Mouse (Mus musculus) cortical plate, adult 2 months (tissue): Measurements from ENCODE around the gene Vsnl1.

ENCODE experiments used
- CTCF ChIP-seq: fragments of 200-500 bp; IDR thresholded peaks from 2 replicates; pipeline ENCODE4 v1.5.1; 2011; ENCODE audit warnings: mild to moderate bottlenecking, control low read depth, low read length; ENCODE audit not compliant: insufficient read depth; ENCODE audit errors: extremely low read depth
- POLR2A ChIP-seq: fragments of 200-500 bp; IDR thresholded peaks from 2 replicates; pipeline ENCODE4 v1.6.1; 2011; ENCODE audit warnings: mild to moderate bottlenecking, low read length, control low read depth; ENCODE audit not compliant: insufficient read depth; ENCODE audit errors: extremely low read depth

DNA sequence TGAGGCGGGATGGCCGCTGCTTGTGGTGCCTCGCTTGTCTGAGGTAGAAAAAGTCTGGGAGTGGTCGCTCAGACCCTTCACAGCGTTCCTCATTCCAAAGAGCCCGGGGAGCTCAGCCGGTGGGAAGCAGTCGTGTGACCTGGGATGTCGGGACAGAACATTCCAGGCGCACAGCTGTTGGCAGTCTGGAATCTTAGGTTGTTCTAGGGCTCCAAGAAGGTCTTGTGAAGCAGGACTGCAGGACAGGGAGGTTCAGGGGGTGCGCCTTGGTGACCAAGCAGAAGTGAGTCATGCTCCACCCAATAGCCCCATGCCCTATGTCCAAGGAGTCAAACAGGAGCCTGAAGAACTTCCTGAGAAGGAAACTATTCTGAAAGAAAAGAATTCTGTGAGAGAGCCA lies 19.8 kb upstream of the Vsnl1 start:
- TF ChIP-seq POLR2A (no peak), CTCF (no peak)
